Mouse (Mus musculus): ENCODE data around the gene Fbxw8. TPM values are rescaled to one million over a fixed set of nuclear protein-coding genes. Genes with fewer than 3 reads are reported as not detected.

Fbxw8 gene
- polyA plus RNA-seq, 2 experiments: 6.2 to 10.8 TPM

DNA sequence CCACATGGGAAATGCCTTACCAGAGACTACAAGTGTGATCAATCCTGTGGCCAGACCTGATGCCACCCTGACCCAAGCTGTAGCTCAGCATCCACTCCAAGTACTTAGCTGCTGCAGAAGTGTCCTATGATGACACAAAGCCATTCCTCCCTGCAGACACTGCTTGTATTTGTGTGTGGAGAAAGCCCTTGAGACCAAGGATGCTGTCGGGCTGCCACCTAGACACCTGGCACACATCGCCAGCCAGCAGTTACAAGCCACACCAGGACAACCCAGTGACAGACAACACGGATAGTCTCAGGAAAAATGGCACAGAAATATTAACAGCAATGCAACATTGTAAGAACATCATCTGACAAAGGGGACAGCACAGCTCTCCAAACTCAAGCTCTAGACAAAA lies 9.8 kb downstream of the Fbxw8 start:
- WGBS (ENCODE audit: insufficient replicate concordance): 76% methylated on average over 3 of the region's 3 CpGs
- Histone ChIP-seq H3K36me3 (replicated peaks; ENCODE audit: control insufficient read depth, insufficient read depth, low read depth) (peaks cover 5% of the 10 kb centered on the region; the same call in 1 of the 2 replicates), H3K9ac (replicated peaks) (no peak overlapping the region), H3K27me3 (ENCODE audit: control insufficient read depth, insufficient read depth, low read length) (no peaks in the 10 kb centered on the region), H3K27ac (no peak overlapping the region), H3K4me3 (ENCODE audit: insufficient read depth in 1 of 2, low read depth in 2 of 2, low read length in 2 of 2) (no peak overlapping the region), H3K4me1 (replicated peaks; ENCODE audit: control insufficient read depth in 2 of 2, insufficient read depth in 2 of 2, low read length in 1 of 2) (no peaks in the 10 kb centered on the region), H3K9me3 (ENCODE audit: control insufficient read depth, low read length) (no peaks in the 10 kb centered on the region), H3K4me2 (ENCODE audit: low read depth) (no peak overlapping the region)
- no peak for ATAC-seq (ENCODE audit: insufficient read depth)
- TF ChIP-seq CTCF (IDR thresholded peaks at IDR 0.05; ENCODE audit: low read depth) (no peak), EP300 (IDR thresholded peaks at IDR 0.05; ENCODE audit: low read depth) (no peak)
- no peak for DNase-seq (ENCODE audit: low read depth in 3 of 3, low spot score in 3 of 3)

DNA sequence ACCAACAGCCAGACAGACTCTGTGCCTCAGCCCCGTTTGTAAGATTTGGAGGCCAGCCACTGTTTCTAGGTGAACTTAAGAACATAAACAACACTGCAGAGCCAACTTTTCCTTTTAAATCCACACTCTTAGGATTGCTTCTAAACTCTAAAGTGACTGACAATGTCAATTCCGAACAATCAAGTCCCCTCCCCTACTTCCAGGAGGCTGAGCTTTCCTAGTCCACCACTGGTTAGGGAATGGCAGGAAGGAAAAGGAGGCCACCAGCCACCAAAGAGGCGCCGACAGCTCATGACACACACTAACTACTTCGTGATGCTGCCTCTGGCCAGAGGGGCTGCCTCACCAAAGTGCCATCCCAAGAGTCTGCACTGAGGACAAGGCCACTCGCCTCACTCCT lies 10.5 kb downstream of the Fbxw8 start:
- Histone ChIP-seq H3K4me2 (ENCODE audit: low read depth) (no peak overlapping the region), H3K27me3 (ENCODE audit: control insufficient read depth, insufficient read depth, low read length) (no peaks in the 10 kb centered on the region), H3K27ac (no peak overlapping the region), H3K9ac (replicated peaks) (no peak overlapping the region), H3K36me3 (replicated peaks; ENCODE audit: control insufficient read depth, insufficient read depth, low read depth) (peaks cover 5% of the 10 kb centered on the region; the same call in 1 of the 2 replicates), H3K4me3 (ENCODE audit: insufficient read depth in 1 of 2, low read depth in 2 of 2, low read length in 2 of 2) (no peak overlapping the region), H3K9me3 (ENCODE audit: control insufficient read depth, low read length) (no peaks in the 10 kb centered on the region), H3K4me1 (replicated peaks; ENCODE audit: control insufficient read depth in 2 of 2, insufficient read depth in 2 of 2, low read length in 1 of 2) (no peaks in the 10 kb centered on the region)
- DNase-seq (ENCODE audit: low read depth in 3 of 3, low spot score in 3 of 3) (no peak), ATAC-seq (ENCODE audit: insufficient read depth) (no peak)
- no peak for TF ChIP-seq CTCF (IDR thresholded peaks at IDR 0.05; ENCODE audit: low read depth)
- TF ChIP-seq EP300 (IDR thresholded peaks at IDR 0.05; ENCODE audit: low read depth): no peak
- WGBS (ENCODE audit: insufficient replicate concordance): 54% methylated on average over 6 of the region's 6 CpGs

DNA sequence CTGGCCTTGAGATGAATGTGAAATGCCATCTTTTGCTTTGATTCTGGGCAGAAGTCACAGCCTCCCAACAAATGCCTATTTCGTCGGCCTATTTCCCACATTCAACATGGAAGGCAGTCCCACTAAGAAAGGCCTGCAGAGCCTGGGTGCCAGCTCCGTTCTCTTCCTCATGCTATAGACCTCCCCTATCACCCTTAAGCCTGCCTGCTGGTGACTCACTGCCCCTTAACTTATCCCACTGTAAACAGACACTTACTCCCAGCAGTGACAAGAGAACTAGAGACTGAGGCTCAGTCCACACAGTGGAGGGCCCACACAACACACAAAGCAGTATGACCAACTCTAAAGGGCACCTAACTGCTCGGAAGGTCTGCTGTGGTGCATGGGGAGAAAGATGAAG lies 10.9 kb downstream of the Fbxw8 start:
- no peak for ATAC-seq (ENCODE audit: insufficient read depth)

DNA sequence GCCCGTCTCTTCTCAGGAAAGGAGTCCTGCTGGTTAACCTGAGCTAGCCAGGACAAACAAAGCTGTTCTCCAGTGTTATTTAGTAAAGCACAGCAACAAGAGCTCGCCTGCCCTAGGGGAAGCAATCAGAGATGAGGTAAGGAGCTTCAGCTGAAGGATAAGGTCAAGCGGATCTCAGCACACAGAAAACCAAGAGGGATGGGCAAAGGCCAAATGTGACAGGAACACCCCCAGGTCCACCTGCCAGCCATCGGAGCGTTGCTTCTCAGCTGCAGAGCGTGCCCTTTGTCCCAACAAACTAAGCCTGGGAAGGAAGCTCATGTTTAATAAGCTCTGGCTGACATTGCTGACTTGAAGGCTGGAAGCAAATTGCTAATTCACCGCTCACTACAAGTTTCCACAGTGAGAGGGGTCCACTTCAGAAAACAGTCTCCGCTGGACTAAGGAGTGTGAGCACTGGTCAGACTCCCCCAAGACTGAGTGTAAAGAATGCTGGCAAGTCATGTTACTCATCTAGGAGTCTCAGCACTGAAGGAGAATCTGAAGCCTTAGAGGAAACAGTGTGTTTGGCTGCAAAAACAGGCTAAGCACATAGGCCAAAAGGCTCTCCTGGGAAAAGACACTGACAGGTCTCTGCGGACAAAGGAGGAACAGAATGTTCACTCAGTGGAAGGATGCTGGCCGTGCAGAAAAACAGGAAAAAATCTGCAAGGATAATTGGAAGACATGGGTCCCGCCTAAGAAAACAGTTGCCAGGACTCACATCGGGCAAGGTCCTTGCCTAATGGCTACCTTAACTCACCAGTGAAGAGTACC lies 11.8 kb downstream of the Fbxw8 start:
- no peak overlapping the region for H3K27ac ChIP-seq
- no peak for DNase-seq (ENCODE audit: low read depth in 3 of 3, low spot score in 3 of 3)
- TF ChIP-seq CTCF (IDR thresholded peaks at IDR 0.05; ENCODE audit: low read depth): no peak
- no peak for TF ChIP-seq EP300 (IDR thresholded peaks at IDR 0.05; ENCODE audit: low read depth)
- 69% methylated on average over 12 of the region's 12 CpGs for WGBS (ENCODE audit: insufficient replicate concordance)
- H3K27me3 ChIP-seq (ENCODE audit: control insufficient read depth, insufficient read depth, low read length): no peaks in the 10 kb centered on the region
- H3K36me3 ChIP-seq (replicated peaks; ENCODE audit: control insufficient read depth, insufficient read depth, low read depth): peaks cover 5% of the 10 kb centered on the region; the same call in 1 of the 2 replicates
- no peaks in the 10 kb centered on the region for H3K9me3 ChIP-seq (ENCODE audit: control insufficient read depth, low read length)
- H3K4me1 ChIP-seq (replicated peaks; ENCODE audit: control insufficient read depth in 2 of 2, insufficient read depth in 2 of 2, low read length in 1 of 2): no peaks in the 10 kb centered on the region
- ATAC-seq (ENCODE audit: insufficient read depth): no peak
- H3K9ac ChIP-seq (replicated peaks): no peak overlapping the region
- H3K4me3 ChIP-seq (ENCODE audit: insufficient read depth in 1 of 2, low read depth in 2 of 2, low read length in 2 of 2): no peak overlapping the region
- no peak overlapping the region for H3K4me2 ChIP-seq (ENCODE audit: low read depth)

More for the DNA sequence above, 10.9 kb downstream of the Fbxw8 start:
- H3K9me3 ChIP-seq (ENCODE audit: control insufficient read depth, low read length): no peaks in the 10 kb centered on the region
- DNase-seq (ENCODE audit: low read depth in 3 of 3, low spot score in 3 of 3): no peak
- TF ChIP-seq EP300 (IDR thresholded peaks at IDR 0.05; ENCODE audit: low read depth) (no peak), CTCF (IDR thresholded peaks at IDR 0.05; ENCODE audit: low read depth) (no peak)
- WGBS (ENCODE audit: insufficient replicate concordance): 68% methylated on average over 4 of the region's 4 CpGs
- H3K9ac ChIP-seq (replicated peaks): no peak overlapping the region
- no peaks in the 10 kb centered on the region for H3K27me3 ChIP-seq (ENCODE audit: control insufficient read depth, insufficient read depth, low read length)
- no peak overlapping the region for H3K4me2 ChIP-seq (ENCODE audit: low read depth)
- H3K4me3 ChIP-seq (ENCODE audit: insufficient read depth in 1 of 2, low read depth in 2 of 2, low read length in 2 of 2): no peak overlapping the region
- H3K36me3 ChIP-seq (replicated peaks; ENCODE audit: control insufficient read depth, insufficient read depth, low read depth): peaks cover 5% of the 10 kb centered on the region; the same call in 1 of the 2 replicates
- H3K4me1 ChIP-seq (replicated peaks; ENCODE audit: control insufficient read depth in 2 of 2, insufficient read depth in 2 of 2, low read length in 1 of 2): no peaks in the 10 kb centered on the region
- H3K27ac ChIP-seq: no peak overlapping the region

DNA sequence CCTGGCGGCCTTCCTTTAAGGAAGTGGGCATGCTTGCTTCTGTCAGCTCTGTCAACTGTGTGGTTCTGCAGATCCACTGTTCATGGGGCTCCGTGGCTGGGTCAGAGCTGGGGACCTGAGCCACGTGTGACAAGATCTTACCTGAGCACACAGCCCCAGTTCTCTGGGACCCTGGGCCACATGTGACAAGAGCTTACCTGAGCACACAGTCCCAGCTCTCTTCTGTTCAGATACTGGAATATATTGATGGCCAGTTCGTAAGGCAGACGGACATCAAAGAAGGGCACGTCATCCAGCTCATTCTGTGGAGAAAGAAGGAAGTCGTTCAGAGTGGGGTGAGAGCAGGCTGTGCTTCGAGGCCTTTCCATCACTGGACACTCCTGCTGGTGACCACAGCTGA lies 12.8 kb downstream of the Fbxw8 start:
- Histone ChIP-seq H3K4me1 (replicated peaks; ENCODE audit: control insufficient read depth in 2 of 2, insufficient read depth in 2 of 2, low read length in 1 of 2) (no peaks in the 10 kb centered on the region), H3K4me2 (ENCODE audit: low read depth) (no peak overlapping the region), H3K27me3 (ENCODE audit: control insufficient read depth, insufficient read depth, low read length) (no peaks in the 10 kb centered on the region), H3K36me3 (replicated peaks; ENCODE audit: control insufficient read depth, insufficient read depth, low read depth) (peaks cover 5% of the 10 kb centered on the region; the same call in 1 of the 2 replicates), H3K9me3 (ENCODE audit: control insufficient read depth, low read length) (no peaks in the 10 kb centered on the region), H3K4me3 (ENCODE audit: insufficient read depth in 1 of 2, low read depth in 2 of 2, low read length in 2 of 2) (no peak overlapping the region), H3K27ac (no peak overlapping the region), H3K9ac (replicated peaks) (no peak overlapping the region)
- ATAC-seq (ENCODE audit: insufficient read depth) (no peak), DNase-seq (ENCODE audit: low read depth in 3 of 3, low spot score in 3 of 3) (no peak)
- 73% methylated on average over 8 of the region's 8 CpGs for WGBS (ENCODE audit: insufficient replicate concordance)
- TF ChIP-seq CTCF (IDR thresholded peaks at IDR 0.05; ENCODE audit: low read depth) (no peak), EP300 (IDR thresholded peaks at IDR 0.05; ENCODE audit: low read depth) (no peak)

All from liver, embryonic 14.5 days (tissue).